Mouse (Mus musculus): ENCODE results near the gene Wdr66.

The Wdr66 gene

DNA sequence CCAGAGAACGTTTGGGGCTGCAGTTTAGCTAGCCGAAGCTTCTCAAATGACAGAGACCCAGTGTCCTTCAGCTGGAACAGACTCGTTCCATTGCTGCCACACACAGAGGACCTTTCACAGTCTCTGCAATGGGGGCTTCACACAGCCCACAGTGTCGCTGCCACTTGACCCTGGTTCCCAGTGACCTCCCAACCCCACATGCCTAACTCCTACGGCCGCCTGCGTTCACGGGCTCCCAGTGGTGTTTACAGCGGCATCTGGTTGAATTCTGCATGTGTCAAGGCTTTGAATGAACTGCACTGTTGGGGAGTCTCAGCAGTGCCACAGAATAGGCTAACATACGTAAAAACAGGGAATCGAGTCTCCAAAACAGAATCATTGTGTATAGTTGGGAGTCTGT lies 19.0 kb downstream of the Wdr66 start:
- DNase-seq (ENCODE audit: low spot score in 2 of 2) = no peak

DNA sequence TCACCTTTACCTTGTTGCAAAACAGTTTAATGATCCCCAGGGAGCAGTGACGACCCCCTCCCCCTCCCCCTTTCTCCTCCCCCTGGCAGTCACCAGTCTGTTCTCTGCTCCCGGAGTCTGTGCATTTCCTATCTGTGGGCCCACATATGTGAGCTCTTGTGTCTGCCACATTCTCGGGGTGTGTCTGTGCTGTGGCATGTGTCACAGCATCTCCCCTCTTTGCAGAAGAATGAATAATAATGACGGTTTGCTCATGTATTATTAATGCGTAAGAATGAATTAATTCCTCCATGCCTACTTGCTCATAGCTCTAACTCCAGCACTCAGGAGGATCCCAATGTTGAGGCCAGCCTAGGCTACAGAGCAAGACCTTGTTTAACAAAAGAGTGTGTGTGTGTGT lies 21.0 kb downstream of the Wdr66 start:
- DNase-seq (ENCODE audit: low spot score in 2 of 2) = no peak

DNA sequence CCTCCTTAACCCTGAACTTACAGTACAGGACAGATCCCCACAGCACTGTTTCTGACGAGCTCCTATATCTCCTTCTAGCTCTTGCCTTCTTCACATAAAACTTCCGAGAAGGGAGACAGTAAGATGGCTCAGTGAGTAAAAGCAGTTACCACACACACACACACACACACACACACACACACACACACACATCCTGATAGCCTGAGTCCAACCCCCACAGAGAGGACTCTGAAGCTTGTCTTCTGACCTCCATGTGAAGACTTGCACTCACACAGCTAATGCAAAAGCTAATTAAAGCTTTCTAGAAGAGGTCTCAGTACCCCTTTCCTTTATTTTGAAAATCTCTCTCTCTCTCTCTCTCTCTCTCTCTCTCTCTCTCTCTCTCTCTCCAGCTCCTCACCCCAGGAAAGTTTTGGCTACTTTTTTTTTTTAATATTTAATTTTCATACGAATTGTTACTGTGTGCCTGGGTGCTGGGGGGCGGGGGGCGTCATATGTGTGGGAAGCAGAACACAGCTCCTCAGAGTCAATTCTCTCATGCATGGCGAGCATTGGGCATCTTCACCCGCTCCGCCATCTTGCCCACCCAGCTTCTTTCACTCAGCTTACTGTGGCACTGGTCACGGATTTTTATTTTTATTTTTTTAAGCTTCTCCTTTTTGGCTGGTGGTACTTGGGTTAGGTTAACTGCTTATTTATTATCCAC lies 24.9 kb downstream of the Wdr66 start:
- DNase-seq (ENCODE audit: low spot score in 2 of 2) = no peak

DNA sequence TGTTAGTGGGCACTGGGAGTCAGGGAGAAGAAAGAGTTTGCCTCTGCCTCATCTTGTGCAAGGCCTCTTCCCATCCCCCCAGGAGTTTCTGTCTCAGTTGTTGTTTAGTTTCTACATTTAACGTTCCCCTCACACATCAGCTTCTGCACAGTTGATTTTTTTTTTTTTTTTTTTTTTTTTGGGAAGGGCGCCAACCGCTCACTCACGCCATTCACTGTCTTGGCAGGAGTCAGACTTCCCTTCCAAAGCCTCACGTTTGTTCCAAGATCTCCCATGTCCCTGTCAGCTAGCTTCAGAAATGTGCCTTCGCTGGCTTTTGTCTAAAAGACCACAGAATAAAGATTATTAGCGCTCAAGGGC lies 25.4 kb downstream of the Wdr66 start:
- DNase-seq (ENCODE audit: low spot score in 2 of 2) = no peak

DNA sequence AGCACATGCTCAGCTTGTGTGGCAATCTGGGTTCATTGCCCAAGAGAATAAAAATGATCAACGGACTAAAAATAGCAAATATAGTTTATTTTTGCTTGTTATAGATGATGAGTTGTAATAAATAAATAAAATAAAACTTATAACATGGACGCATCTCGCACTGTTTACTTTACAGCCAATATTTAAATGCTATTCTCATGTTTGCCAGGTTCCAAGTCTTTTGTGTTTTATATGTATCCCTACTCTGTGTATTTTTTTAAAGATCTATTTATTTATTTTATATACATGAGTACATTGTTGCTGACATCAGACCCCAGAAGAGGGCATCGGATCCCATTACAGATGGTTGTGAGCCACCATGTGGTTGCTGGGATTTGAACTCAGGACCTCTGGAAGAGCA lies 25.8 kb downstream of the Wdr66 start:
- DNase-seq (ENCODE audit: low spot score in 2 of 2) = no peak

DNA sequence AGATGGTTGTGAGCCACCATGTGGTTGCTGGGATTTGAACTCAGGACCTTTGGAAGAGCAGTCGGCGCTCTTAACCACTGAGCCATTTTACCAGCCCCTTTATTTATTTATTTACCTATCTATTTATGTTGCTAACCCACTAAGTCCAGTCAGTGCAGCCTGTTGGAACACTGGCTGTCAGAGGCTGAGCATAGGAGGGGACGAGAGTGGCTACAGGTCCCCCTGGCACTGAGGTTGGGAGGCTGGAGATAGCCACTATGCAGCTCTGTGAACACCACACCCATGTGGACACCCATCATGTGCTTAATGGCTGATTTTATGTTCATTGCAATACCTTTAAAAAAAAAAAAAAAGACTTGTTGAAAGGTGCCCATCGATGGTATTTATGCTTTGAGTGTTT lies 27.3 kb downstream of the Wdr66 start:
- DNase-seq (ENCODE audit: low spot score in 2 of 2) = no peak

DNA sequence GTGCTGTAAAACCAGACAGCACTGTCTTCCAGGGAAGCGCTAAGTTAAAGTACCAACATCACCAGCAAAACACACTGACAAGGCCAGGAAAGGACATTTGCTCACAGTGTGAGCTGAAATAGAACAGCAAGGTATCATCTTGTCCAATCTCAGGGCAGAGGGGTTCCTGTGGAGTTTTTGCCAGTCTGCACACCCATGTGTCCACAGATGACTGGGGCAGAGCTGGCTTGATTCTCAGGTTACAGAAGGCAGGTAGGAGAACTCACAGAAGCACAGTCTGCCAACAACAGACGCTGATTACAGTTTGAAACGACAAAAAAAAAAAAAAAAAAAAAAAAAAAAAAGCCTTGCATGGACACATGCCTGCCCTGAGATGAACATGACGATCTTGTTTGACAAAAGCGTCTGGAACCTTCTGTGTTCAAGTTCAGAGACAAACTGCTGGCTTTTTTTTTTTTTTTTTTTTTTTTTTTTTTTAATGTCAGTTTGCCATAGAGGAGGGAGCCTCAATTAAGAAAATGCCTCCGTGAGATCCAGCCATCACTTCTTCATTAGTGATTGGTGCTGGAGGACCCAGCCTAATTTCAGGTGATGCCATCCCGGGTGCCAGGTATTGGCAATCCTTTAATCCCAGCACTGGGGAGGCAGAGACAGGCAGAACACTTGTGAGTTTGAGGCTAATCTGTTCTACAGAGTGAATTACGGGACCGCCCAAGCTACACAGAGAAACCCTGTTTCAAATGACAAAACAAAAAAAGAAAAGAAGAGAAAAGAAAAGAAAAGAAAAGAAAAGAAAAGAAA lies 29.6 kb downstream of the Wdr66 start:
- no peak for DNase-seq (ENCODE audit: low spot score in 2 of 2)

DNA sequence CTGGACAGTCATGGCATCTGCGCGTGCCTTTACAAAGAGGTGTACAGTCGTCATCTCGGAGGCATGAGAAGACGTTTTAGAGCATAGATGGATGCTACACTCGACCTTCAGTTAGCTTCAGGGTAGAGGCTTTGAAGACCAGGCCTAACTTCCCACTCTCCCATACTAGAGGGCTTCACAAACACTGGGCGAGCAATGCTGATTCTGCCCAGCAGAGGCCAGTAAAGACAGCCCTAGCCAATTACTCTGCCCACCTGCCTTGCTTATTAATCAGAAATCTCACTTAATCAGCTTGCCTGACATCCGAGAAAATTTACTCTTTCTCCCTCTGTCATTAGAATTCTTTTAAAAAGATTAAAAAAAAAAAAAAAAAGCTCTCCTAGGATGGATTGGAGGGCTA lies 33.3 kb downstream of the Wdr66 start:
- peak in 1 of 2 experiments; percentile 50 for DNase-seq (ENCODE audit: low spot score in 2 of 2)

DNA sequence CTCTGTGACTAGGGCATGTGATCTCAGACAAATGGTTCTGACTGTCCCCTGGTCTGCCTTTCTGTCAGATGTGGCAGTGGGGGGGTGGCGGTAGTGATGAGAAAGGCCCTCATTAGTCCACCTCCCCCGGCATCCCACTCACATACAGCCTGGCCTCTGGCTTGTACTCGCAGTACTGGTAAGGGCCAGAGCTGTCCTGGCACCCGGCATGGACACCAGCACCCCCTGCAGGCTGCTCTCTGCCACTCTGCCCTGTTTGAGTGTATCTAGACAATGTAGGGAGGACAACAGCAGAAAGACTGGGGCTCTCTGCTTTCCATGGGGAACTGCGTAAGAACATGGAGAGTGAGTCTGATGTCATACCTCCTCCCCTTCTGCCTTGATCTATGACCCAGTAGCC lies 36.2 kb downstream of the Wdr66 start:
- DNase-seq (ENCODE audit: low spot score in 2 of 2) = peak in 1 of 2 experiments; percentile 16

DNA sequence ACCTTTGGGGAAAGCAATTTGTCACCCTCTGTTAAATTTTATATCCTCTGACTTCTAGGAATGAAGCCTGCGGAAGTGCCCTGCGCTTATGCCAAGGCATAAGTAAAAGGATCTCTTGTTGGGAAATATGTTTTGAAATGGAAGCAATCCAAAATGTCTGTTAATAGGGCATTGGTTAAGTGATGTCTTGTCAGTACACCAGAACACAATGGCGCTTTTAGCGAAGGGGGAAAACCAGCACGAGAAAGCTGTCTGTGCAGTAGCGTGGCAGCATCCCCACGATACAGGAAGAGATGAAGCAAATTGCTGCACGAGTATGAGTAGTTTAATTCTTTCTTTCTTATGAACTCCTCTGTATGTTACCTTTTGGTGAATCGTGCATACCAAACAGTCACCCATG lies 42.8 kb downstream of the Wdr66 start:
- DNase-seq (ENCODE audit: low spot score in 2 of 2) = no peak

DNA sequence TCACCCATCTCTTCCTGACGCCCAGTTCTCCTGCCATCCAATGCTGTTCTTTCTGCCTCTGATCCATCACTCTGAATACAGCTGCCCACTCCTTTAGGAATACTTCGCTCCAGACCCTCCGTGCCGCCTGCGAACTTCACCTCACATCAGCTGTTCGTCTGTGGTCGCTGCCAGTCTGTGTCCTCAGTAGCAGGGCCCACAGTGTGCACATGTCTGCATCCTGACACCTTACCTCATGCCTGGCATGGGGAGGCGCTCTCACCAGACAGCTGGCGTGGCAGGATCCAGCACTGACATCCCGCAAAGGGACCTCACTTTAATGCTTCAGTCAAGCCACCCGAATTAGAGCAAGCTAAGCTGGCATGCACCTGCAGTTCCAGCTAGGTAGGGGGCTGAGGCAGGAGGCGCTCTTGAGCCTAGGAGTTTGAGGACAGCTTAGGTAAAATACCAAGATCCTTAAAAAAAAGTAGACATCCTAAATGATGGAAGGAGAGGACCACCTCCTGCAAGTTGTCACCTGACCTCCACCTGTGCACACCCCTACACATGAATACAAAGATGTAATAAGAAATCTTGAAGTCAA lies 44.4 kb downstream of the Wdr66 start:
- DNase-seq (ENCODE audit: low spot score in 2 of 2) = peak in 1 of 2 experiments; percentile 30

DNA sequence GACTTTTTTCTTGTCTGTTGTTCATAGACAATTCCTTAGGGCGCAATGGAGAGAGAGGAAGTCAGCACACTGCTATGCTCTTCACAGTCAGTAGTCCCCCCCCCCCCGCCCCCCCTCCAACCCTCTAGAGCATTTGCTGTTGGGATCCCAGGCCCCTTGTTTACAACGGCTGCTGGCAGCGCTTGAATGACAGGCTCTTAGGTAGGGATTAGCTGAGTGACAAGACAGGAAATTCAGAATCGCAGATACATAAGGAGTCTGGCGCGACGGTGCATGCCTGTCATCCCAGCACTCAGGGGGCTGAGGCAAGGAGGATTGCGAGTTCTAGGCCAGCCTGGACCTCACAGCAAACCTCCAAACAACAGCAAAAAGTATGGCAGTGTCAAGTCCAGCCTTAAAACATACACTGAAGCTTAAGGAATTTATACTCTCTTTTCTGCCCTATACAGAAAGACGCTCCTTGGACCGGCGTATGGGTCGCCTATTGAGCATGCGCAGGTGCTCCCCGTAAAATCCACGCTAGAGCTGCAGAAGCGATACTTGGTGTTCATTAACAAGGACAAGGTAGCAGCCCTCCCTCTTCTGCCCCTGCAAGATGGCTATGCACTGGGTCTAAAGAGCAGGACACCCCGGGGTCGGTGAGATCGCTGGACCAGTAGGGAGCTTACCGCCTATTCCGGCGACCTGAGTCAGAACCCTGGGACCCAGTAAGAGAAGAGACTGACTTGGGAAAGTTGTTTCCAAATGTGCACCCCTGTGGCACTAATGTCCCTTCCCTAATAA lies 45.3 kb downstream of the Wdr66 start:
- DNase-seq (ENCODE audit: low spot score in 2 of 2) = no peak

DNA sequence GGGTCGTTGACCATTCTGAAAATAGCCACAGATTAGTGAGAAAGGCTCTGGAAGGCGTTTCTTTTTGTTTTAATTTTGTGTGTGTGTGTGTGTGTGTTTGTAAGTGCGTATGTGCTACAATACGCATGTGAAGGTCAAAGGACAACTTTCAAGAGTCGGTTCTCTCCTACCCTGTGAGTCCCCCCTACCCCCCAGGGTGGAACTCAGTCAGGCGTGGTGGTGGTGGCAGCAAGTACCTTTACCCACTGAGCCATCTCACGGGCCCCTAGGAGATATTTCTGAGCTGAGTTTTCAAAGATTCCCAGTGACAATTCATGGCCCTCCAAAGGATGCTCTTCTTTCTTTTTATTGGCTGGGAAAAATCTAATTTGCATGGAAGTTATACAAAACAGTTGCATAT lies 45.9 kb downstream of the Wdr66 start:
- DNase-seq (ENCODE audit: low spot score in 2 of 2) = no peak

DNA sequence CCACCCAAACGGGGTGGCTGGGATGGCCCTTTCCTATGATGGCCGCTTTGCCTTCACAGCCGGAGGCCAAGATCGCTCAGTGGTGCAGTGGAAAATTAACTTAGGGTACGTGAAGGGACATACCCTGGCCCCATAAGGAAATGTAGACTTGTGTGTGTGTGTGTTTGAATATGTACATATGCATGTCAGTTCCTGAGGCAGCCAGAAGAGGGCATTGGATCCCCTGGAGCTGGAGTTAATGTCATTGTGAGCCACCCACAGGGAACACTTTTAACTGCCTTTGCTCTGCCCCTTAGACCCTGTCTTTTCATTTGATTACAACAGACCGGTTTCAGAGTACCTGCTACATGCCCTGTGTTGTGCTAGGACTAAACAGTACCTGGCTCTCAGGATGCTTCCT lies 46.6 kb downstream of the Wdr66 start:
- peak in 1 of 2 experiments; percentile 29 for DNase-seq (ENCODE audit: low spot score in 2 of 2)

DNA sequence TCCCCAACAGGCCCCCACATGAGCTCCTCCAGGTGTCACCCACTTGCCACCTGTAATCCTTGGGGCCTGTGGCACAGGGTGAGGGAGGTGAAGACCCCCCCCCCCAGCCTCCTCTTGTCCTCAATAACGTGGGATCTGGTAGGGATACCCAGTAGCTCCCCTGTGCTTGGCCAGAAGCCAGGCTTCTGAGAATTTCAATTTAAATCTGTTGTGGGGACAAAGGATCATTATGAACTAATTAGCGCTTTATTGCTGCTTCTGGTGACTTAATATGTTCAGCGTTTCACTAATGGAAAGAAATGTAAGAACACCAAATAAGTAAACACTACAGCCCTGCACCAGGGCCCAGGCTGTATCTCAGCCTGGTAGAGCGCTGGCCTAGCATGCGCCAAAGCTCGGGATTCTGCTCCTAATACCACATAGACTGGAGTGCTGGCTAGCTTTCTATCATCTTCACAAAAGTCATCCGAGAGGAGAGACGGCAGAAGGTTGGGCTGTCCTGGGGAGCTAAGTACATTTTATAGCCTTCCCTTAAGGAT lies 48.7 kb downstream of the Wdr66 start:
- DNase-seq (ENCODE audit: low spot score in 2 of 2) = no peak

DNA sequence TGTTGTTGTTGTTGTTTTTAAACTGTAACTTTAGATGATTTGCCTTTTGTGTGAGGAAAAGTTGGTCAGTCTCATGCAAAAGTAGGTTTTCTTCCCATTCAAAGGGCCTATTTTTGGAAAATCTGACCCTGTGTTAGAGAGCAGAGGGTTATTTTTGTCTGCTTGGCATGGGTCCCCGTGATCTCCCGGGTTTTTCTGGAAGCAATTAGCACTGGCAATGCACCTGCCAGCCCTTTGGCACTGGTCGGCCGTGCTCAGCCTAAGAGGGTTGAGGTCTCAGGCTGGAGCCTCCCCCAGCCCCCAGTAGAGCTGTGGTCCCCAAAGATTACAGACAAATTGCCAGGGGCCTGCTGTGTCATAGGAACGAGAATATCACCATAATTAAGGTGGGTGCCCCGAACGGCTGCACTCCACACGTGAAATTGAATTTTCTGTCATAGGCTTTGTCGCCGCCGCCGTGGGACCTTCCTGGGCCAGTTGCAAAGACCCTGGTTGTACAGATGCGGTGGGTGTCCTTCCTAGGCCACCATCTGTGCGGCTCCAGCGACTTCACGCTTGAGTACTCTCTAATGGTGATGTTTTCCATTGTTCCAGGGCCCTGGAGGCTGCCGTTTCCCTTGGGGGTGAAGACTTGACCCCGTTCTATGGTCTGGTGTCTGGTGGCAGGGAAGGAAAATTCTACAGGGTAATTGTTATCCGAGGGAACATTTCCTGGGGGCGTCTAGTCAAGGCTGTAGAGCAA lies 50.0 kb downstream of the Wdr66 start:
- DNase-seq (ENCODE audit: low spot score in 2 of 2) = no peak

DNA sequence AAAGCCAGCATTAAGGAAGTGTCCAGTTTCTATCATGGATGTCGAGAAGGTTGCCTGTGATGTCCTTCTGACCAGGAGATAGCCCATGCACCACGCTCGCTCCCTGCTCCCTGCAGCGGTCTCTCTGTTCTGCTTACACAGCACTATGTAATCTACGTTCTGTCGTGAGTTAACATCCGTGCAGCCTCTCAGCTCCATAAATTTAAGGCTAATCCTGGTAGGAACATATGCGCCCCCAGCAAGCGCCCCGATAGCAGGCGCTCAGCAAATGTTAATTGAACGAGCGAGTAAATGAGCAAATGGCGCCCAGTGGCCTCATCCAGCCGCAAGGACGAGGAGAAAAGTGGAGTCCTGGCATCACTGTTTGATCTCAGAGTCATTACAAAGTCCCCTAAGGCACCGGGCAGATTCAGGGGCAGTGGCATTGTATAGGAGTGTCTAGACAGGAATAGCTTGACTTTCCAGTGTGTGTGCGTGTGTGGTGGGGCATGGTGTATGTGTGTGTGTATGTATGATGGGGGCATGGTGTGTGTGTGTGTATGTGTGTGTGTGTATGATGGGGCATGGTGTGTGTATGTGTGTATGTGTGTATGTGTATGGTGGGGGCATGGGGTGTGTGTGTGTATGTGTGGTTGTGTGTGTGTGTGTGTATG lies 55.9 kb downstream of the Wdr66 start:
- no peak for DNase-seq (ENCODE audit: low spot score in 2 of 2)

DNA sequence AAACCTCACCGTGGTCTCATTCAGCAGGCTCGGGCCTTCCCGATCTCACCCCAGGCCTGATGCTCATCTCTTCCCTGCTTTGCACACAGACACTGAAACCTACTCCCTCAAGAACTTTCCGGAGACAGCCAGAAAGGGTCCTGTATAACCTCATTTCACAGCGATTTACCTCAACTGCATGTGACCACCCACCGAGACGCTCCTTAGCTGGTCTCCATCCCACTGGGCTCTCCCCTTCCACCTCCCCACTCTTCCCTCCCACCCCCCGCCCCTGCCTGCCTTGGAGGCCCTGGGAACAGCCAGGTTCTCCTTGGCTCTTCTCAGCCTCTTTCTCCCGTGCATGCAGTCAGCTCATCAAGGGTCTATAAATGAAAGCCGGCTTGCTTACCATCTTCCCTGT lies 57.9 kb downstream of the Wdr66 start:
- DNase-seq (ENCODE audit: low spot score in 2 of 2) = no peak

DNA sequence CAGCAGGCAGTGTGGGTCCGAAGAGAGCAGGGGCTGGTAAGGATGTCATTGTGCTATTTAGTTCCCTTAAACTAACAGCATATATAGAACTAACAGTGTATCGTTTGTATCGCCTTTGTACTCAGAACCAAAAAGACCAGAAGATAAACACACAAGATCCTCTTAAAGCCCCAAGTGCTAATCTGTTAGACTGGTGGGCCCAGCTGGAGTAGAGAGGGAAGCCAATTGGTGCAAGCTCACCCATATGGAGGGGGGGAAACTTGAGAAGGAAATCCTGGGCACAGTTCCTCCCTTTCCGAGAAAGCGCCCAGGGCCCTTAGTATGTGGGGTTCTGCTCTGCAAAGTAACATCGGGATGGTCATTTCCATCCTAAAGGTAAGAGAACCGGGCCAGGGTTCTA lies 58.3 kb downstream of the Wdr66 start:
- no peak for DNase-seq (ENCODE audit: low spot score in 2 of 2)

DNA sequence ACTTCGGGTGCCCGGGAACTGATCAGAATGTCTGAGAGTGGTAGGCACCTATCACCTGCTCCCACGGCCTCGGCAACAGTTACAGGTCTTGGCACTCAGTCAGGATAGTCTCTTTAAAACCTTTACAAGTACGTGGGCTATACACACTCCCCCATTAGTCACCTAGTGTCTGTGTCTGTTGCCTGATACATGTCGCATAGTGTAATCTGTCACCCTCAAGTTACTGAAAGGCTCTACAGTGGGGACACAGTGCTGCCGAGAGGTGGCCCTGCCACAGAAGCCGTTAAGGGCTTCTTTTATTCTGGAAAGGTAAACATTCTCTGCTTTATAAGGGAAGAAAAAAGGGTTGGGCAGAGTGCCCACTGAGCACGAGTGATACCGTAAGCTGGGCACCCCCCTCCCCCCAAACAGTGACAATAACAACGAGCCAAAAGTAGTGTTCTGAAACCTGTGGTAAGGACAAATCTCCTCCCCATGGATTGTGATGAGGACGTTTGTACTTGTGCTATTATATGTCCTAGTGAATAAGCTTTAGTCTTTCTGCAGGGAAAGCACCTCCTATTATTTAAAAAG lies 61.2 kb downstream of the Wdr66 start:
- DNase-seq (ENCODE audit: low spot score in 2 of 2) = no peak
